Mouse (Mus musculus) liver, adult (tissue): ENCODE data around the gene Irx1.

ENCODE experiments used
- GATA4 ChIP-seq: IDR thresholded peaks from 2 replicates; pipeline ENCODE4 v1.6.1; 2014; ENCODE audit warnings: mild to moderate bottlenecking, low read length; ENCODE audit not compliant: insufficient replicate concordance

Gene Irx1

DNA sequence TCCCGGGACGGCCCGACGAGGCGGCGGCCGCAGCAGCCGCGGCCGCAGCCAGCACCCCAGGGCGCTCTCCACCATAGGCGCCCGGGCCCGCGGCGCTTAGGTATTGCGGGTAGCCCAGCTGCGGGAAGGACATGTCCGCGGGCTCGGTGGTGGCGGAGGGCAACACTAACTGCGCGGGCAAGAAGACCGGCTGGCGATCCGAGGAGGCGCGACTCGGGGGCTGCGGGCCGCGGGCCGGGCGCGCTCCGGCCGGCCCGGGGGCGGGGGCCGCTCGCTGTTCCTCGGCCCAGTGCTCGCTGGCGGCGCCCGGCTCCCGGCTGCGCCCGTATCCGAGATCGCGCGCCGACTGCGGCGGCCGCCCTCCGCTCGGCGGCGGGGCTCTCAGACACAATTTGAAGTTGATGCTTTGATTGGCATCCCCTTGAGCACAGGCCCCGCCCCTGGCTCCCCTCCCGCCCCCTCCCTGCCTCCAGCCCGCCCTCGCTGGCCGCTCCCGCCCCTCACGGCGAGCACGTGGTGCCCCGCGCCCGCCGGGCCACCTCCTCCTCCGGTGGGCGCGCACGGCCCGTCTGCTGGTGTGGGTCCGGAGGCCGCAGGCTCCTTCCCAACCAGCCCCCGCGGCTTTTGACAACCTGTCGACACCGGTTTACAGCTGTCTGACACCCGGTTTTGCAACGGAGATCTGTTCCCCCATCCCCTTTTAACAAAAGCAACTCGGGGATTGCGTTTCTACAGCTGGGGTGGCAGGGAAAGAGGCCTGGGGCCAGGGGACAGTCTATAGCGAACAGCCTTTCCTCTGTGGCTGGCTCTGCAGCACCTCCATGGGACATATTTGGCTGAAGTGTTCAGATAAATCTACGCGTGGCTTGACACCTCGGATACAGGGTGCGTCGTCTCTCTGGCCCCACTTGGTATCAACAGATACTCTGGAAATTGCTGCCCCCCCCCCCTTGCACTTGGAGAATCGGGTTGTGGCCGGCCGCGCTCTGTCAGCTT, at the start of gene Irx1:
TSS of gene Irx1 (minus strand) at position 368 of the 996 bp plus-strand sequence.
- no peak for TF ChIP-seq GATA4

DNA sequence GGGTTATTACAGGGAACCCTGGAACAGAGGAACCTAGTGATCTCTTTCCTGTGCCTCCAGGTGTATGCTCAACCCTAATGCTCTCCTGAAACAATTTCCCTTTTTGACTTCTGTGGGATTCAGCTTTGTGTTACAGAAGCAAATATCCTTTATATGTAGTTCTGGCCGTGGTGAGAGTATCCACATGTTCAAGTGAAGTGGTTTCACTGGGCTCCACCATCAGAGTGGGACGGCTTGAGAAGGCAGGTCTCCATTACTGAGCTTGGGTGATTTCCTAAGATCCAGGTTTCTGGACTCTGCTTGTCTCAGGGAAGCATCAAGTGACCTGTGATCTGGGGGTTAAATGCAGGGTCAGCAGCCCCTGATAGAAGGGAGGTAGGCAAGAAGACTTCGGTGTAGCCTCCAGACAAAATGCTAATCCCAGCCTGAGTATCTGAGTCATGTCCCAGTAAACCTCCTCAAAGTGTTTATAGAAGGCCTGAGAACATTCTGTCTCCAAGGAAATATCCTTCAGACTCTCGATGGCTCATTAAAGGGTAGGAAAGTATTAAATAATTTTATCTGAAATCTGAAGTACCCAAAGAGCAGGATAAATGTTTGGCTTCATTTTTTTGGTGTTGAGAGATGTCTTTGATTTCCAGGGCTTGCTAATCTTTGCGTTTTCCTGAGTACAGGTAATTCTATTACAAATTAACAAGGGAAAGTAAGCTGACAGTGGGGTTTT, 16.6 kb upstream of the Irx1 start:
- TF ChIP-seq GATA4, result no peak

DNA sequence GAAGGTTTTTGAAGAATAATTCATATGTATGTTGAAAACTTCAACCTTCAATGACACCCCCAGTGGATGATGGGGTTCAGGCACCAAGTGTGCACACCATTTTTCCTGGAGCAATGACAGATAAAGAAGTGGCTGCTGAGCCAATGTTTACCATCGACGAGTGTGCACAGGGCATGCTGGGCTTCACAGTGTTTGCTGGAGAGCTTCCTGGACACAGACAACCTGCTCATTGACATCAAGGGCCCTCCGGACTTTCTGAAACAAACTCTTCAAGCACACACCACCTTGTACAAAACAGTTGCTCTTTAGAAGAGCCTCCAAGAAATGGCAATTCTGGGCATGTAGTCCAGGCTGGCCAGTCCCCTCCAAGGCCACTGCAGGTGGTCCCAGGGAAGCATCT, 12.2 kb upstream of the Irx1 start:
- TF ChIP-seq GATA4, result no peak

DNA sequence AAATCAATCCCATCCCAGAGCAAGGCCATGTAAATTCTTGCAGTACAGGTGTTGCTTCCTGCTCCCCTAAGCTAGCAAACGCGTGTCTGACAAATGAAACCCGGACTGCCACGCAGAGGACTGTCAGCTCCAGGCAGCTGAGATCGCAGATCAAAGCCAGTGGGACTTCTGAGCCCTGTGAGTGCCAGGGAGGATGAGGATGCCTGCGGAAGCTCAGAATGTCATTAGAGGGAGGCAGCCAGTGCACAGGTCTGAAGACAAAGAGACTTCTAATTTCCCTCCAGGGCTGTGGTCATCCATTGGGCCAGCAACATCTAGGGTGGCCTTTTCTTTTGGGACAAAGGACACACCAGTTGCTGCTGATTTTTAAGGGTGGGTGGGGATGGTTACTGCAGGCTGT, 4.8 kb upstream of the Irx1 start:
- no peak for TF ChIP-seq GATA4

DNA sequence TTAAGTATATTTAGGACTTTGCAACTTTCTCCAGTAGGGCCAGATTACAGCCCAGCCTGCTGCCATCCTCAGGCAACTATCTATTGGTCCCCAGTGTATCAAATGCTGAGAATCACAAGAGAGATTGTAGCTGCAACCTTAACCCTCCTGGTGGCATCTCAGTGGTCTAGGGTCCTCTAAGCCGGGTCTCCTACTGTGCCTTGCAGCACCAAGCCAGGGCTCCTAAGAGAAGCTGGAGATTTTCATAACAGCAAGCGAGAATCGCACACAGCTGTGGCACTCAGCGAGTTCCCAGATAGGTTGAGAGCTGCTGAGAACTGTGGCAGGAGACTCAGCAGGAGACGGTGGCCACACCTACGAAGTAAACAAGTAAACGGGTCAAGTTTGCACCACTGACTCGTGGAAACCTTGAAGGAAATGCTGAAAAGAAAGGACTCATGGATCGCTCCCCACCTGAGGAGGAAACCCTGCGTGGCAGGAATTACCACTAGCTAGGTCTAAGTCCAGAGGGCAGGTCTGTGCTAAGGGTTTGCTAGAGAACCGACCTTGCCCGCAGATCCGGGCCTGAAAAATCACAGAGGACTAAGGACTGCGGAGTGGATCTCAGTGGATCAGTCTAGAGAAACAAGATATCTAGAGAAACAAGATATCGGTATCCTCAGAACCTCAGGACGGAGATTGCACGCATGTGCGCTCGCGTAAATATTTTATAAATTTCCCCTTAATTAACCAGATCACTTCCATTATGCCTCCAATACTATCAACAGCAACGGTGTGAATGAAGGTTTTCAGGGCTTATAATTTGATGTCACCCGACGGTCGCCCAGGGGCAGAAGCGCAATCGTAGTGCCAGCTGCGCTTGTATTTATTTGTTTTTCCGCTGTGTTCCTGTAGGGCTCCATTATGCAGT, 4.1 kb upstream of the Irx1 start:
- no peak for TF ChIP-seq GATA4

DNA sequence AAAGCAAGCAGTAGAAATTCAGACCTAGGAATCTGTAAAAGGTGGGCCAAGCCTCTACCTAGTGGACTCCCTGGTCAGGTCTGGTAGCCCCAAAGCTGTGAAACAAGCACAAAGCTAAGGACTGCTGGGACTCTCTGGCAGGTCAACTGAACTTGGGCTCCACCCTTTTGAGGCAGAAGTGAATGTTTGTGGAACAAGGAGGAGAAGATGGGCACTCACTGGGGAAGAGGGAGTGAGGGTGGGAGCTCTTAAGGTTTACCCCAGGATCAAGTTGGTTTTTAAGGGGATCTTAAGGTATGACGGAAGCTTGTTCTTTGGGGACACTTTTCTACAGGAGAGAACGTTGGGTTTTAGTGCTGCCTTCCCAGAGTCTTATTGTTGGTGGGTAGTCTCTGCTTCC, 3.1 kb upstream of the Irx1 start:
- no peak for TF ChIP-seq GATA4

DNA sequence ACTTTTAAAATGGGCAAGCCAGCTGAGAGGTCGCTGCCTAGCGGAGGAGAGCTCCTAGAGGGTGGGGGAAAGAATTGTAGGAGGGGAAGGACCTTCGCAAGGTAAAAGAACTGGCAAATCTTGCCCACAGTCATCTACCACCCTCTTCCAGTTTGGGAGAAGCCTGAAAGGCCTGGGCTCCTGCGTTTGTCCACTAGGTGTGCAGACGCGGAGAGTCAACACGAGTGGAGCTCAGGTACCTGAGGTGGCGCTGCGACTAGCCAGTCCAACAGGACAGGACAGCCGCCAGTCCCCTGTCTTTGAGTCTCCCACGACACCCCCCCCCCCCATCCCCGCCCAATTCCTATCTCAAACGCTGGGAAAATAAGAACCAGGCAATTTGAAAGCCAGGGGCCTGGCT, 843 bp upstream of the Irx1 start:
- TF ChIP-seq GATA4, result no peak

DNA sequence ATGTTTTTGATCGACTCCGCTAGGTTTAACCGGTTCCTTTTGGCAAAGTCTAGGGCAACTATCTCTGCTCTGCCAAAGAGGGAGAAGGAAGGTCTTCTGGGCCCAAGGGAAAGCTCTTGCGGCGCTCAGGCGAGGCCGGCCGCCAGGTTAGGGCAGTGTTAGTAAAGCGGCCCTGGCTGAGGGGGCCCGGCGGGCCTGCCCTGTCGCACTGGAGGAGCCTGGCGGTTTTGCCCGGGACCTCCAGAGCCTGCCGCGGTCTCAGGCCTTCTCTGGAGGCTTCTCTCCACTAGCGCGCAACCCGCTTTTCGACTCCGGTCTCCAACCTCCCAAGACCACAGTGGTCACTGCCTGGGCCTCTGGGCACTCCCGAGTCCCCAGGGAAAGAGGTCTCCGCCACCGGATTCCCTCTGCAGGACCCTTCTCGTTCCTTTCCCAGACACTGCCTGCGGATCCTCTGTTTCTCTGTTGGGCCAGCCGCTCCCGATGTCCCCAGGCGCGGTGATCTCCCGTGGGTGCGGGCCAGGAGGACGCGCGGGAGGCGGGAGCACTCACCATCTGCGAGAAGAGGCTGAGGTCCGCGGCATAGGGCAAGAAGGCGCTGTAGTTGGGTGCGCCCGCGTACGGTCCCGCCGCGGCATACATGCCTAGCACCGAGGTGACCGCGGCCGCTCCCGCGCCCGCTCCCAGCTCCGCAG, 715 bp downstream of the Irx1 start:
- no peak for TF ChIP-seq GATA4

DNA sequence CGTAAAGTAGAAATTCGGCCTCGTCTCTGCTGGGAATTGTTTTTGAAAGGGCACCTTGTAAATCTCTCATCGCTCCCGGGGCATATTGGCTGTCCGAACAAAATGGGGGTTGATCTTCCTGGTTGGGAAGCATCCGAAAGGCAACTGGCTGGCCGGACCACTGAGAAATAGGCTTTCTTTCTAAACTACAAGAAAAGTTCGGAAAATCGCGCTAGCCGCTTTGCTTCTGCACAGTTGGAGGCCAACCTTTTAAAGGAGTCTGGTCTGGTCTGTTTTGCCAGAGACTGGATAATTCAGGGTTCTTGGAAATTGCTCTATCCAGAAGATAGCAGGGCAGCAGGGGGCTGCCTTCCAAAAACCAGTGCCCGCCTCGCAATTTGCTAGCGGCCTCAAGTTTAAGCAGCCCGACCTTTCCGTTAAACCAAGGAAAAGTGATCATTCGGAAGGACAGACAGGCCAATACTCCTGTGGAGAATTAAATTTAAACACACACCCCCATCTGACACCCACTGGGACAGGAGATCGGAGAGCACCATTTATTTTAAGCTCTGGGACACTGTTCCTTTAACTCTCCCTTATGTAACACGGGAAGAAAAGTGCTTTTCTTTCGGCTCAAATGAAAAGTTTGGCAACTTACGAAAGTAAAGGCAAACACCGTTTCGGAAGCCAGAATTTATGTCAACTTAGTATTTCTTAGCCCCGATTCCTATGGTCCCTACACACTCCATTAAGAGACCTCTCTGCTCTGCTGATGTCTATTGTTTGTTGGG, 1.4 kb downstream of the Irx1 start:
- TF ChIP-seq GATA4, result no peak

DNA sequence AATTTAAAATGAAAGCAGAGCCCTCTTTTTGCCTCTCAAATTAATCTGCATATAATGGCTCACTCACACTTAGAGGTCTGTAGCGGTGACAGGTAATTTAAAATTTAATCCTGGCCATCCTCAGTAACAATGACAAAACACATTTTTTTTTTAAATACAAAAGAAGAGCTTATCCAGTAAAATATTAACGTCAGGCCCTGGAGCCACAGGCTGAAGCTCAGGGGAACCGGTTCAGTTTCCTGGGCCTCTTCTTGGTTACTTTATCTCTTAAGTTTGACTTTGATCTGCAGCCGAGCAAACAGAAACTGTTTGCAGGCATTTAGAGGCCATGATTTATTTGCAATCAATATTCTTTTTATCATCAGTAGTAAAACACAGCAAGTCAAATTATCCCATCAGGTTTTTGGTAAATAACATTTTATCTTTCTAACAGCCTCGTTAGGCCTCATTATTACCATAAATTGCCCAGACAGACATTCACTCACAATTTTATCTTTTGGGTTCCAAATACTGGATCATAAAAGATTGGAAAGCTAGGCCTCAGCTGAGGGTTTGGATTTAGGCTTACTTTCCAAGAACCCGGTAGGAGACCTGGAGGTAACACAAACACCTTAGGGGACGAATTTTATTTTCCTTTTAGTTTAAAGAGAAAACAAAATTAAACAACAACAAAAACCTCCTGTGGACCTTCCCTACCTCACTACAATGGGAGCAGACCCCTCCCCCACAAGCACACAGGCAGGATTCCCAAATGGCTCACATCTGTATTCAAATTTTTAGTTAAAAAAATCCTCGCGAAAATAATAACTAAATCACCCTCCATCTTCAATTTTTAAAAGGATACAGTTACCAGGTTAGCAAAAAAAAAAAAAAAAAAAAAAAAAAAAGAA, 2.4 kb downstream of the Irx1 start:
- TF ChIP-seq GATA4, result no peak

DNA sequence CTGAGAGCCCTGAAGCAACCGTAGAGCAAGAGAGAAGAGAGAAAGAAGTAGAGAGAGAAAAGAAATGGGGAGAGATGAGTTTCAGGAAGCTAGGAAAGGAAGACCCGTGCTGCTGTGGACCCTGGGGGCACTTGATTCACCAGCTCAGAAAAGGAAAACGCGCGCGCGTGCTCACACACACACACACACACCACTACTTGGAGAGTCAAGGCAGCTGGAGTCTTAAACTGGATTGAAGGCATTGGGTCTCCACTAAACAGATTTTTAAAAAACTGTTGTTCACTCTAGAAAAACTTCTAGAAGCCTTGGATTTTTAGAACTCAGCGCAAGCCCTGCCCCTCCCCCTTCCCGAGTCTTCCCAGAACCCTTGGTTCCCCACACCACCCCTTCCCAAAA, 3.2 kb downstream of the Irx1 start:
- no peak for TF ChIP-seq GATA4

DNA sequence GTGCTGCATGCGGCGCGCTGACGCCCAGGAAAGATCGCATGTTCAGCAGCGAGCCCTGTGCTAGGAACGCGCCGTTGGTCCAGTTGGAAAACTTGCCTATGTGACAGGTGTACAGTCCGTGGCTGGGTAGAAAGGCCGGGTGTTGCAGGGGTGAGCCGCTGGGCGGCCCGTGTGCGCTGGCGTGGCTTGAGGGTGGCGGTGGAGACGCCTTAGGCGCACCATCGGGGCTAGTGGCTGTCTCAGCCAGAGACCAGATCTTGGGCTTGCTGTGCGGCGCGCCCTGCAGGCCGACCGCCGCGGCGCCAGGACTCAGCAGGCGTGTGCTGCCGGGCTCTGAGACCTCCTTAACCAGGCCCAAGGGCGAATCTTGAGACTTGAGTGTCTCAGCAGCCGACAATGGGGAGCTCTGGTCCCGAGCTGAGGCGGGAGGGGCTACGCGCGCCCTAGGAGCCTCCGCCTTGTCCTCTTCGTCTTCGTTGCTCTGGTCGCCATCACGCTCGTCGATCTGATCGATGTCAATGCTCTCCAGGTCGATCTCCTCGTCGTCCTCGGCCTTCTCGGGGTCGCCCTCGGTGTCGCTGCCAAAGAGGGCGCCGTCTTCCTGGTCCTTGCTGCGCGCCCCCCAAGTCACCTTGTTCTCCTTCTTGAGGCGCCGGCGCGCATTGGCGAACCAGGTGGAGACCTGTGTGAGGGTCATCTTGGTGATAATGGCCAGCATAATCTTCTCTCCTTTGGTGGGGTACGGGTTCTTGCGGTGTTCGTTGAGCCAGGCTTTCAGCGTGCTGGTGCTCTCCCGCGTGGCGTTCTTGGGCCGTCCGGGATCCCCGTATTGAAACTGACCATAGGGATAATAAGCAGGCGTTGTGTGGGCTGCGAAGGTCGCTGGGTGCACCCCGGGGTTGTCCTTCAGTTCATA, 3.9 kb downstream of the Irx1 start:
- TF ChIP-seq GATA4, result no peak

DNA sequence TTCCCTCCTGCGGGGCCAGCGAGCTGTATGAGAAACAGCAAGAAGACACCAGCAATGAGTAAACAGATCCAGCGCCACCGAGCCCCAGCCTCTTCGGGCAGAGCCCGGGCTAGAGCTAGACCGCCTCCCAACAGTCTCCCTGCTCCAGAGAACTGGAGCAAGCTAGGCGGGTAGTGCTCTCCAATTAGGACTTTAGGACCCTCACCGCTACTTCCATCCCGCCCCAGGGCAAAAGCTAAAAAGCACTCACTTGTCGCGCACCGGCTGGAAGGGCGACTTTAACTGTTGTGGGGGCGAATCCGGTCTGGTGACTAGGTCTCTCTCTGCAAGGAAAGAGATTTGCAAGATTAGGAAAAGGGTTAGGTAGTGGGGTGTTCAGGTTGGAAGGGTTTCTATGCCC, 4.9 kb downstream of the Irx1 start:
- no peak for TF ChIP-seq GATA4
